Mouse (Mus musculus) megakaryocyte-erythroid progenitor cell, adult 5-6 weeks (primary cell): Measurements from ENCODE around the gene Dhdh. TPM values are rescaled to one million over a fixed set of nuclear protein-coding genes. Genes with fewer than 3 reads are reported as not detected.
"Not testable (repeated sequence)": the region's sequence is repeated elsewhere in the genome, so short reads cannot be mapped to it uniquely, and the experiment has no call there.

Source experiments
- ATAC-seq: replicated peaks from 2 replicates; pipeline ENCODE4 v1.8.0; 2016; ENCODE audit warnings: mild to moderate bottlenecking, inconsistent platforms; ENCODE audit not compliant: severe bottlenecking, poor library complexity, low FRiP score, low TSS enrichment
- total RNA-seq, 2 experiments: library from RNA; stranded (forward) in 1 of 2; stranded (reverse) in 1 of 2; fragments of 200-1000, 215-1000 nt in 1 of 2; fragments of >200 nt in 1 of 2; fragmentation: Nextera tagmentation in 1 of 2; gene quantifications; 2 replicates each; pipeline ENCODE4 v1.2.3; 2014 to 2017

The Dhdh gene
- total RNA-seq, 2 experiments from 2014 or later, result 1.8 to 2.5 TPM

DNA sequence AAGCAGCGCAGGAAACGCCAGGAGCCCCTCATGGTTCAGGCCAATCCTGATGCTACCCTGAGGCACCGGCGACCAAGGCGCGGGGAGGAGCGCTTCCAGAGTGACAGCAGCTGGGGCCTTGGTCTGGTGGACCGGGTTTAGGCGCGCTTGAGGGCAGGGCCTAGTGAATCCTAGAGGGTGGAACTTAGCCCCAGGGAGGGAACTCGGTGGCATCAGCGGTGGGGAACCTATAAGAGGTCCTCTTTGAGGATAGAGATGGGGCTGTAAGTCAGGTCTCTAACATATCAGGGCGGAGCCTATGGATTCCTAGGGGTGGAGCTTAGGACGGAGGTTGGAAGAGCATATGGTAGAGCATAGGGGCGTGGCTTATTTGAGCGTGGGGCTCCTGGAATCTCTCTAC is 26.8 kb upstream of the Dhdh start:
- ATAC-seq, result peak; percentile 76

DNA sequence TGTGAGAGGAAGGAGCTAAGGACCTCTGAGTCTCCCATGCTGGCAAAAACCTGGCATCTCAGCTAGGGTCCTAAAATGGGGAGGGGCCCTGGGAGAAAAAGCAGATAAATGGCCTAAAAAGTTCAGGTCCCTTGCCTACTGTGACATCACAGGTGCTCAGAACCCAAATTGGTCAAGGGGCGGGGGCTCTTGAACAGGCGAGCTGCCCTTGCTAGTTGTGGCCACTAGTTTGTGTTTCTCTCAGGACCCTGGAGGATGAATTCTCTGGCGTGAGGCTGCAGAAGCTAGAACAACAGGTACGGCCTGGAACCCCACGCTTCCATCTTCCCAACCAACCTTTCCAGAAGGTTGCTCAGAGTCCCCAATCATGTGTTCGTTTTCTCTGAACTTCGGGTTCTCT is 25.8 kb upstream of the Dhdh start:
- no peak for ATAC-seq

DNA sequence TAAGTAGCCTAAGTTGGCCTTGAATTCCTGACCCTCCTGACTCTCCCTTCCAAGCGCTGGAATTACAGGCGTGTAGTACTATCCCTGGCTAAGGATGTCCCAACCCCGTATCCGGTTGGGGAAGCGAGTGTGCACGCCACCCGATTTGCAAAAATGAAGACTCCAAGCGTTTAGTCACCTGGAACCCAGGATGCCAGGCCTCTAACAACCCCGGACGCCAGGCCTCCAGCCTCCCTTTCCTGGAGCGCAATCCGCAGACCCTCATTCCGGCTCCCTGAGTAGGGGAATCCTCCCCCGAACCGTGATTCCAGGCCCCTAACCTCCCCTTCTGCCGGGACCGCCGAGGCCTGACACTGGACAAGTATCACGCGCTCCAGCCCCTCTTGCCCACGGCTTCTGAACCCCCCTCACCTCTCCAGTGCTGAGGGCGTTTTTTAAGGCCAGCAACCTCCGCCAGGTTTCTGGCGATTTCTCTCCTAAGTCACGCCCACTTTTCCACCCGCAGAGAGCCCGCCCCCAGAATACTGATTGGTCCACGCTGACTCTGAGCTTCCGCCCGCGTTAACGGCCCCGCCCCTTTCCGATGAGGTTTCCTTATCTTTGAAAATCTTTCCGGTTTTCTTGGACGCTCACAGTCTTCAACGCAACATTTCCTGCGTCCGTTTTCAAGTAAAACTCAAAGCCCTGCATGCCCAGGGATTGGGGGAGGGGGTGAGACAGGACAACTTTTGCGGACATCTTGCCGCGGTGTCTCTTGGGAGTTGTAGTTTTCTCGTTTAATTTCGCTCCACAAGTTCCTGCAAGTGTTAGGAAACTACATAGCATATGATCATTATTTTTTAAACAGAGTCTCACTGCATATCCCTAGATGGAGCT is 21.5 kb upstream of the Dhdh start, which contains the start of gene Nucb1:
Gene Nucb1 (minus strand): TSS at position 495 of the 876 bp plus-strand sequence.
- ATAC-seq, result peak; percentile 86

DNA sequence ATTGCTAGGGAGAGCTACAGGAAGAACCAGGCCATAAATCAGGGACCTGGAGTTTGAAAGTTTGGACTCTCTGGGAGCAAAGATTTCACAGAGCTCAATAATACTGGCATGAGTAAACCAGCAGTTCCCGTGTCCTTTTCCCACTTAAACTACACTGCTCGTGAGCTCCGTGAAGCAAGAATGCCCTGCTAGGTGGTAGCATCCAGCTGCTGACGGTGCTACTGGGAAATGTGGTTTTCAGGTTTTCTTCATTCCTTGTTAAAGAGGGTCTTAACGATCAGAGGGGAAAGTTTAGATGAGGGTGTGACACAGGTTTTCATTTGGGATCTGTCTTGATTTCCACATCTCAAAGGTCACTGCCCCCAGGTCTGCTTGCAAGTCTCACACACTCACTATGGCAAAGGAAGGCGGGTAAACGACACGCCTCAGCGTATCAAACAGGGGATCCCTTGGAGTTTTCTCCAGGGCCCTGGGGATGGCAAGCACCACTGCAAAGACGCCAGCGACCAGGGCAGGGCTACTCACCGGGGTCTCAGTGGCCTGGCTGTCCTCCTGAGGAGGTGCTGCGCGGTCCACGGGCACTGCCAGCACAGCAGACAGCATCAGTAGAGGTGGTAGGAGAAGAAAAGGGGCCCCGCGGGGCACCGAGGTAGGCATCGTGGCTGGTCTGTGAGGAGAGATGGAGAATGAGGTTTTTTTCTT is 20.7 kb upstream of the Dhdh start:
- ATAC-seq, result peak; percentile 32

DNA sequence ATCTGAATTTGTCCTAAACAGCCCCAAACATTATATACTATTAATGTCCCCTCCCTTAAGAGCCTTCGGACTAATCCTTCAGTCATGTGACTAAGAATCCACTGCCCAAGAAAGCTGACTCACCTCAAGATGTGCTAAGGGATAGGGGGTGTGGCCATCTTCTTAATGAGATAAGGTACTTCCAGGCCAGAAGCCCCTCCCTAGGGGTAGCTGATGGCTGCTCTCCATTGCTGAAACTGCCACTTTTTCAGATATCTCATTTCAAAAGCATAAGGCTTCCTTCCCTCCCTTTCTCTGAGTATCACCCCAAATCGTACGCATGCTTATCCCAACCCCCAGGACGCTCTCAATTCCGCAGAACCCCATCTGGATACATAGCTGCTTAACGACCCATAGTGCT is 20.0 kb upstream of the Dhdh start:
- ATAC-seq, result peak; percentile 80

DNA sequence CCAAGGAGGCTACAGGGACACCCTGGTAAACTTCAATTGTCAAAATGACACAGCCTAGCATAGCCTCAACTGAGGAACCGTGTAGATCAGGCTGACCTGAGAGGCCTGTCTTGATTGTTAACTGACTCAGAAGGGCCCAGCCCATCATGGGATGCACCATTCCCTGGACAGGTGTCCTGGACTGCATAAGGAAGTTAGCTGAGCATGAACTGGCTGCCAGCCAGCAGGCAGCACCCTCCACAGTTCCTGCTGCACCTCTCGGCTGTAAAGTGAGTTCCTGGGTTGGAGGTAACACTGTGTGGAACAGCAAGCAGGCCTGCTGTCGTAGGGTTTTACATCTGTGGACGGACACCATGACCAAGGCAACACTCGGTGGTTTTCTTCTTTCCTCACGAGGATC is 19.0 kb upstream of the Dhdh start:
- no peak for ATAC-seq

DNA sequence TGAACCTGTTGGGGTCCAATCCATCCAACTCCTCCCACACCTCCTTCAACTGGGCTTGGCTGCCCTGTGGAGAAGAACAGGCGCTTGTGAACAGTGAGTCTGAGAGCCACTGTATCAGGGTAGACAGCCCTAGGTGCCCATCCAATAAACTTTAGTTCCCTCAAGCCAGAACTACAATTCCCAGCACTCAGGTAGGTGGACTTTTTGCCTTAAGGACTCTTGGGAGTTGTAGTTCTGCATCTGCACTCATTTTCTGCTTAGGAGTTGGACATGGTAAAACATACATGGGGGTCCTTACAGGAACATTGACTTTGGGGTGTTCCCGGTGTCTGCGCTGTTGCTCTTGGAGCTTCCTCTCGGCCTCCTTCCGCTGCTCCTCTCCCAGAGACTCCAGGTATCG is 9.8 kb upstream of the Dhdh start:
- ATAC-seq, result no peak

DNA sequence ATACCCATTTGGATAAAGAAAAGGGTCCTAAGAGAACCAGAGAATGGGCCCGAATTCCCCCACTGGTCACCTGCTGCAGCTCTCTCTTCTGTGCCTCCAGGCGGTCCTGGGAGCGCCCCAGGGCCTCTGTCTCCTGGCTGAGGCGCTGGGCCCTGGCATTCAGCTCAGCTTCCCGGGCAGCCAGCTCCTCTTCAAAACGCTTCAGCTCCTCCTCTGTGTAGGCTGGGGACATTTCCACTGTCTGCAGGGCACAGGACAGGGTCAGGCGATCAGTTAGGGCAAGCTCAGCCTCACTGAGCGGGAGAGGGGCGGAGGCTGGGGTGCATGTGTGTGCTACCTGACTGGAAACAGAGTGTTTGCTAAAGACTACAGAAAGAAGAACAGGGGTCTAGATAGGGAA is 5.9 kb upstream of the Dhdh start:
- no peak for ATAC-seq

DNA sequence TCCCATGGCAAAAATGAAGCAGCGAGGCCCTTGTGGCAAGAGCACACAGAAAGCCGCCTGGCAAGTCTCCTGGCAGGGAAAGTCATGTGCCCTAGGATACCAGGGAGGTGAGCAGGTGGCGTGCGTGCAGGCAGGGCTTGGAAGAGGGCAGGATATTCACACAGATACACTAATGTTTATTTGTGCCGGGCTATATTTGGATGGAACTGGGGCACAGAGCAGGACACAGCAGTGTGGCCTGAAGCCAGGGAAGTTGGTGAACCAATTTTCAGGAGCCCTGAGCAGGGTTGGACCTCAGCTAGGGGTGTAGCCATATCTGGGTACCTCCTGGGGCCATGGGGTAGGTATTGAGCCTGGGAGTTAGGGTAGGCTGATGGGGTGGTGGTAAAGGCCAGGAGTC is 4.3 kb upstream of the Dhdh start:
- ATAC-seq, result no peak

DNA sequence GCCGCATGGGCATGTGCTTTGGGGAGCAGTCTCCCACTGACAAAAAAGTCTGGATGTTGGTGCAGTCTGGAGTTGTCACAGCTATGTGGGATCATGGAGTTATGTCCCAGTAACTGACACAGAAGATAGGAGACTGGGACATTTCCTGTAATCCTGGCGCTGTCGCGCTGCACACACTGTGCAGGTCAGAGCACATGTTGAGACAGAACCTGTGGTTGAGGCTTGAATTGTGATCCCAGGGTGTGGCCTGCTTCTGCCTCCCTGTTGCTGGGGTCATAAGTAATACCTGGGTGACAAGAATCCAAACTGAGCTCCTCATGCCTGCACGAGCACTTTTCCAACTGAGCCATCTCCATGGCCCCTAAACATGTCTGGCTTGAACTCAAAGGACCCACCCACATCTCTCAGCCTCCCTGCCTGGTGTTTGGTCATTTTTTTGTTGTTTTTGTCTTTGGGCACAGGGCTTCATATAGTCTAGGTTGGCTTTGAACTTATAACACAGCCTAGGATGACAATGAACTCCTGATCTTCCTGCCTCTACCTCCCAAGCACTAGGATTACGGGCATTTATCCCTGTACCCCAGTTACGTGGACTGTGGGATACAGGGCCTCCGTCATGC is 3.7 kb upstream of the Dhdh start:
- ATAC-seq, result no peak

DNA sequence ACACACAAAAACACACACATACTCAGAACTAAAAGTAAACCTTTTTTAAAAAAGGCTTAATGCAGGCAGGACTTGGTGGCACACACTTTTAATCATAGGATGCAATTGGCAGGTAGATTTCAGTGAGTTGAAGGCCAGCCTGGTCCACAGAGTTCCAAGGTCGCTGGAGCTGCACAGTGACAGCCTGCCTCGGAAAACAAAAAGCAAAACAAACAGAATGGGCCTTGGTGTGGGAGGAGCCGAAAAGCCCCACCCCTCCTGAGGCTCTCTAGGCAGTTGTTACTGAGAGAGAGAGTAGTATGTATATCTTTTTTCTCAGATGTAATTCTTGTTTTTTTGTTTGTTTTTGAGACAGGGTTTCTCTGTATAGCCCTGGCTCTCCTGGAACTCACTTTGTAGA is 2.7 kb upstream of the Dhdh start:
- peak; percentile 58; the same call in 1 of the 2 replicates for ATAC-seq

DNA sequence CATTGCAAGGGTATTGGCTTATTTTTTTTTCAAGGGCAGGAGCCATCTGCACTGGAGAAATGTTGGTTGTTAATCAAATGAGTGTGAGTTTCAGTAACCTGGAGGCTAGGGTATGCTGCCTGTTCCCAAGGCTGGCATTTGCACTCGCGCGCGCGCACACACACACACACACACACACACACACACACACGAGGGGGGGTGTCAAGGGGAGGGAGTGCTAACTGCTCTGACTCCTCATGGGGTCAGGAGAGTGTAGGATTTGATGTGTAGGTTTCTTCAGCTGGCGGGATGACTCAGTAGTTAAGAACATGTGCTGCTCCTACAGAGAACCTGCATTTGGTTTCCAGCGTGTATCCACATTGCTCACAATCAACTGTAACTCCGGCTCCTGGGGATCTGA is 2.2 kb upstream of the Dhdh start:
- ATAC-seq, result 0 out of 2 replicates have a peak, but pooled peaks have one; percentile 10

DNA sequence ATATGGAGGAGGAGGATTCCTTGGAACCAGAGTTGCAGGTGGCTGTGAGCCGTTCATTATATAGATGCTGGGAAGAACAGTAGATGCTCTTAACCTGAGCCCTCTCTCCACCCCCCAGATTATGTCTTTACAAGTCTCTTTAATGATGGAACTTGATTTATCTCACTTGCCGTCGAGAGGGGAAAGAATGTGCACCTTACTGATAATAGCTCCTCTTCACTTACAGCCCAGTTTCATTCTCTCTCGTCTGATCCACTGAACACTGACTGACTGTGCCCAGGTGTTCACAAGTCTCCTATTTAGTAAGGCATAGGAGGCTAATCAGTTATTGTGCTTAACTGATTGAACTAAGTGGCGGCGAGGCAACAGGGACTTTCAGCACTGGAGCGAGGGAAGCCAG is 973 bp upstream of the Dhdh start:
- peak; percentile 70 for ATAC-seq

DNA sequence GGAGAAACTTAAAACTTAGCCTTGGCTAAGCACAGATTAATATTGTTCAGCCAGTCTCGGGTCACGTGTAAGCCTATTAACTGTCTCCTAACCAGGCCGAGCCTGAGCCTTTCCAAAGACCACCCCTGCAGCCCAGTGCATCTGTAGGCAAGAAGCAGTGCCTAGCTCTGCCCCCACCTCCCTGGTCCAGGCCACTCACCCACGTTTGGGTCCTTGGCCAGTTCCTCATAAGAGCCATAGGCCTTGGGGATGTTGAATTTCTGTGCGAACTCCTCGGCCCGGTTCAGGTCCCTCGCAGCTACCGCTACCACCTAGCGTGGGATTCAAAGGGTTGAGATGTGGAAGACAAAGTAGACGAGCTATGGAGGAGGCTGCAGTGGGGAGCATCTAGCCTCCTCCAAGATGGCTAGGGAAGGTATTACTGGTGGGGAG is 728 bp downstream of the Dhdh start:
- ATAC-seq, result no peak

DNA sequence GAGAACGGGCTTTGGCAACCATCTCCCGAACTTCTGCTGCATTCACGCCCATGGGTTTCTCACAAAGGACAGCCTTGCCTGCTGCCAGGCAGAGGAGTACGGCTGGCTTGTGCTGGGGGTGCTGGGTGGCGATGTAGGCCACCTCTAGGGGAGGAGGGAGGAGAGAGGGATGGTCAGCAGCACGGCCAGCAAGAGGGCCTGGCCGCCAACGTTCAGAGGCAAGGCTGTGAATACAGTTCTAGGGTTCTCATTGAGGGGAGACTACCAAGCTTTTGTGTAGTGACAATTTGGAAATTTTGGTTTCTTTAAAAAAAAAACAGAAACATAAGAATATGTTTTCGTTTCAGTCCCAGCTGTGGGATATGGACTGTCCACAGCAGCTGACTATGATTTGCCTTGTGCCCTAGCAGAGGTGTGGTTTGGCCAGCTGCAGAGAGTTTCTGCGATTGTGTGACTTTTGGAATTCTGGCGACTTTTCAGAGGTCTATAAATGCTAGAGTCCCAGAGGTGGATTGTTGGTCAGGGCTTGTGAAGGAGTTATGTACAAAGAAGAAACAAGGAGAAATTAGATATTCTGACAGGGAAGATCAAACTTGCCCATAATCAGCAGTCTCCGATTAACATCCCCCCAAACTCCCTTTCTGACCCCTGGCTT is 1.7 kb downstream of the Dhdh start, which contains the start of gene Gm45808:
Gene Gm45808 (minus strand): TSS at position 51 of the 655 bp plus-strand sequence.
- no peak for ATAC-seq

DNA sequence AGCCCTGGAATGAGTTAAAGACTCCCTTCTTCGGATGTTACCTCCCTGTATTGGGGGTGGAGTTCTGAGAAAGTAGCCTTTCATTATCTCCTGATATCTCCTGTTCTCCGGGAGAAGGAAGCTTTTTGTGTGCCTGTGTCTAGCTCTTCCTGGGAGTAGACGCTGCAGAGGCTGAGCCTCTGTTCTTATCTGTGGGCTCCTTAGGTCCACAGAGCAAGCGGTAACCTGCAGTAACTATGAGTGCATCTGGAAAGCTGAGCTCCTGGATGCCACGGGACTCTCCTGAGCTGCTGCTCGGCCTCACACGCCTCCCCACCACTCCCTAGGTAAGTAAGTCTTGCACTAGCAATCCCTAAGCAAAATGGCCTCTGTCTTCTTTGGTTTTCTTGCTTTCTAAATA is 2.4 kb downstream of the Dhdh start:
- ATAC-seq, result no peak

DNA sequence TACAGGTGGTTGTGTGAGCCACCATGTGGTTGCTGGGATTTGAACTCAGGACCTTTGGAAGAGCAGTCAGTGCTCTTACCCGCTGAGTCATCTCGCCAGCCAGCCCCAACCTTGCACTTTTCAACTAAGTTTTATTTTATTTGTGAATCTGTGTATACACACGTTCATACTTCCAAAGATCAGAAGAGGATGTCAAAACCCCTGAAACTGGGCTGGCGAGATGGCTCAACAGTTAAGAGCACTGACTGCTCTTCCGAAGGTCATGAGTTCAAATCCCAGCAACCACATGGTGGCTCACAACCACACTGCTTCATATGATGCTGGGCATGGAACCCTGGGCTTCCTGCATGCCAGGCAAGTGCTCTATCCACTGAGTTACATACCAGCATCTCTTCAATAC is 3.6 kb downstream of the Dhdh start:
- ATAC-seq, result not testable (repeated sequence)

DNA sequence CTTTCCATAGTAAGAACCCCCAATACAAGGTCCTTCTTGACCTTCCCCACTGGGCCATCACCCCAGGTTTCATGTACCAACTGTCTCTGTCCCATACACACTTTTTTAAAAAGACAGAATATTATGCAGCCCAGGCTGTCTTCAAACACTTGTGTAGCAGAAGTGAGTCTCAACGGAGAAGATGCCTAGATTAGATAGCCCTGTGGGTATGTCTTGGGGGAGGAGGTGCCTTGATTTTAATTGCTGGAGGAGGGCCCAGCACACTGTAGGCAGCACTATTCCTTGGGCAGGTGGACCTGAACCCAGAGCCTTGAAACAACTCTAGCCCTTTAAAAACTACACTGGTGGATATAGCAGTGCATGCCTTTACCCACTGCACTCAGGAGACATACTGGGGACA is 6.4 kb downstream of the Dhdh start:
- peak; percentile 51; the same call in 1 of the 2 replicates for ATAC-seq

DNA sequence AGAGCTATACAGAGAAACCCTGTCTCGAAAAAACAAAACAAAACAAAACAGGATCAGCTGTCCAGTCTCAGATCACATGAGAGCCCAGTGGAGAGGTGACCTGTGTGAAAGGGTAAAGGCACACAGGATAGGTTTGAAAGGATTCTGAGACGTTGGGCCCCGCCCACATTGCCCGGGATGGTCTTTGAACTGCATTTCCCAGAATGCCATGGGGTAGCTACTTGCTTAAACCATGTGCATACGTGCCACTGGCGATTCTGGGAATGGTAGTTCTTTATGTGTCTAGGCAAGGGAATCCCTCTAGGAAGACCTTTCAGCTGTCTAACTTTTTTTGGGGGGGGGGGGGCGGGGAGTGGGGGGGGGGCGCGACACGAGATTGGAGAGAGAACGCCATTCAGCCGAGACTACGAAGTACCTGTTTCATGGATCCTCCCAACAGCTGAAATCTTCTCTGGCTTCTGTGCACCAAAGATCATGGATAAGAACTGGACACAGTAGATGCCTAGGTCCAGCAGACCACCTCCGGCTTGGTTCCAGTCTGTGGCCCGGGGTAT is 7.2 kb downstream of the Dhdh start, which contains the start of gene Tulp2:
Gene Tulp2 (plus strand): TSS at position 504 of the 554 bp plus-strand sequence.
- peak; percentile 79 for ATAC-seq
